Mouse (Mus musculus): ENCODE results near the gene Maco1. TPM values are rescaled to one million over a fixed set of nuclear protein-coding genes. Genes with fewer than 3 reads are reported as not detected.

Maco1 gene
- polyA plus RNA-seq, 1 experiment from 2014 or later: 19.0 TPM

DNA sequence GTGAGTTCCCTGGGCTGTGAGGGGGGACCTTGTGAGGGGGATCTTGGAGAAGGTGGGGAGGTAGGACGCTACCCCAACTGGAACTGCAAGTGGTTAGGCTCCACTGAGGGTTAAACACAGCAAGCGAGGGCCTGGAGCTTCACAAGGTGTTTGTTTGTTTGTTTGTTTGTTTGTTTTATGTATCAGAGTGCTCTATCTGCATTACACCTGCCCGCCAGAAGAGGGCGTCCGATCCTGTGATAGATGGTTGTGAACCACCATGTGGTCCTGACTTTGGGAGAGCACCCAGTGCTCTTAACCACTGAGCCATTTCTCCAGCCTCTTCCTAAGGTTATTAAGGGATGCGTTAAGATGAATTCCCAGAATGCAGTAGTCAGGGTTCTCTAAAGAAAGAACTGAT is 26.9 kb upstream of the Maco1 start:
- no peak for ATAC-seq
- Histone ChIP-seq H3K4me3 (ENCODE audit: low read depth, low read length) (no peak overlapping the region), H3K27ac (ENCODE audit: low read depth, low read length) (no peak overlapping the region), H3K9me3 (ENCODE audit: control insufficient read depth) (no peaks in the 10 kb centered on the region), H3K36me3 (ENCODE audit: control insufficient read depth, insufficient read depth) (no peaks in the 10 kb centered on the region), H3K4me2 (replicated peaks; ENCODE audit: low read depth) (no peak overlapping the region), H3K4me1 (replicated peaks; ENCODE audit: control insufficient read depth, insufficient read depth, low read length) (0 out of 2 replicates have a peak, but pooled peaks cover 3% of the 10 kb centered on the region), H3K9ac (ENCODE audit: low read depth, low read length) (no peak overlapping the region), H3K27me3 (replicated peaks; ENCODE audit: control insufficient read depth, insufficient read depth, low read length) (no peaks in the 10 kb centered on the region)
- 33% methylated on average over 6 of the region's 6 CpGs for WGBS
- peak; percentile 54 for TF ChIP-seq CTCF (IDR thresholded peaks at IDR 0.05; ENCODE audit: low read depth)

DNA sequence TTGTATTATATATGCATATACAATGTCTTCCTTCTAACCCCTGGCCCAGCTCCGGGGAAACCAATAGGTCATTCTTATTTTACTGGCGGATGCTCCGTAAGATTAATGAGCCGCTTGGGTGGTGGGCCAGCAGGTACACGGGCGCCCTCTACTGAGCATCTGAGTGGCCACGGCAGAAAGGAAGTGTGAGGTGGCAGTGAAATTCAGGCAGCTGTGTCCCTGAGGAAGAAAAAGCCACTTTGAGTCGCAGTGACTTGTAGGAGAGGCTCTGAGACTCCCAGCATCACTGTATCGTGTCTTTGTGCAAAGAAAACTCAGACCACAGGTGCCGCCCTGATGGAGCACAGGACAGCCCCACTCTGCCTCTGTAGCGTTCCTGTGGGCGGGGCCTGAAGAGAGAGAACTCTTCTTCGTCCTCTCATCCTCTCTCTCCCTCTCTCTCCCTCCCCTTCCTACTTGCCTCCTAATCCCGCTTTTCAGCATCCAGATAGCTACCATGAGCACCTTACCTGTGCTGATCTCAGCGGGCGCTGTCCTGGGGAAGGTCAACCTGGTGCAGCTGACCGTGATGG is 26.4 kb upstream of the Maco1 start:
- Histone ChIP-seq H3K4me2 (replicated peaks; ENCODE audit: low read depth) (peak overlapping the region; percentile 58), H3K4me3 (ENCODE audit: low read depth, low read length) (peak overlapping the region; percentile 21; the same call in 1 of the 2 replicates), H3K9me3 (ENCODE audit: control insufficient read depth) (no peaks in the 10 kb centered on the region), H3K4me1 (replicated peaks; ENCODE audit: control insufficient read depth, insufficient read depth, low read length) (0 out of 2 replicates have a peak, but pooled peaks cover 3% of the 10 kb centered on the region), H3K27ac (ENCODE audit: low read depth, low read length) (no peak overlapping the region), H3K9ac (ENCODE audit: low read depth, low read length) (no peak overlapping the region), H3K36me3 (ENCODE audit: control insufficient read depth, insufficient read depth) (no peaks in the 10 kb centered on the region), H3K27me3 (replicated peaks; ENCODE audit: control insufficient read depth, insufficient read depth, low read length) (no peaks in the 10 kb centered on the region)
- TF ChIP-seq CTCF (IDR thresholded peaks at IDR 0.05; ENCODE audit: low read depth): peak; percentile 88
- no peak for ATAC-seq
- WGBS: 4% methylated on average over 17 of the region's 17 CpGs

DNA sequence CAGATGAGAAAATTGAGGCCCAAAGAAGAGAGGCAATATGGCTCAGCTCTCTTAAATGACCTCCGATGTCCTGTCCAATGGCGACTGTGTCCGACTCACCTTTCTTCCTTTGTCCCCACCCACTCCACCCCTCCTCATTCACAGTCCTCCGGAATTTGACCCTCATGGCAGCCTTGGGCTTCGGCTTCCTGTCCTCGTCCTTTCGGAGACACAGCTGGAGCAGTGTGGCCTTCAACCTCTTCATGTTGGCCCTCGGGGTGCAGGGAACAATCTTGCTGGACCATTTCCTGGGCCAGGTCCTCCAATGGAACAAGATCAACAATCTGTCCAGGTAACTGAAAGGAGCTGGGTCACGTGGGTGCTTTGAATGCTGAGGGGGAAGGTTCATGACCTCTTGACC is 23.0 kb upstream of the Maco1 start:
- H3K9me3 ChIP-seq (ENCODE audit: control insufficient read depth): no peaks in the 10 kb centered on the region
- no peak overlapping the region for H3K9ac ChIP-seq (ENCODE audit: low read depth, low read length)
- H3K4me2 ChIP-seq (replicated peaks; ENCODE audit: low read depth): no peak overlapping the region
- TF ChIP-seq CTCF (IDR thresholded peaks at IDR 0.05; ENCODE audit: low read depth): no peak
- H3K27me3 ChIP-seq (replicated peaks; ENCODE audit: control insufficient read depth, insufficient read depth, low read length): no peaks in the 10 kb centered on the region
- 76% methylated on average over 9 of the region's 9 CpGs for WGBS
- no peak for ATAC-seq
- H3K4me3 ChIP-seq (ENCODE audit: low read depth, low read length): no peak overlapping the region
- 0 out of 2 replicates have a peak, but pooled peaks cover 3% of the 10 kb centered on the region for H3K4me1 ChIP-seq (replicated peaks; ENCODE audit: control insufficient read depth, insufficient read depth, low read length)
- H3K36me3 ChIP-seq (ENCODE audit: control insufficient read depth, insufficient read depth): no peaks in the 10 kb centered on the region
- H3K27ac ChIP-seq (ENCODE audit: low read depth, low read length): no peak overlapping the region

DNA sequence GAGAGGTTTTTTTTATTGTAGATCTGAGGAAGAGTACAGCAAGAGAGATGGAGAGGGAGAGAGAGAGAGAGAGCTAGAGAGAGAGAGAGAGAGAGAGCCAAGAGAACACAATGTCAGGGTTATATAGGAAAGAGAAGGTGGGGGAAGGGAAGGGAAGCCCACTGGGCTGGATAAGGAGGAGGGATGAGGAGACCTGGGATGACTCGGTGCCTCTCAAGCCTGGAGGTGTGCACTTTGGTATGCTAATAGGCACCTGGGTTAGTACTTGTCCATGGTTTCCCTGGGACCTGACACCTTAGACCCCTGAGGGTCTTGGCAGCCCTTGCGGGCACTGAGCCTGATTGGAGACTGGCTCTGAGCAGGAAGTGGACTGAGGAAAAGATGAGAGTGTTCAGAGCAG is 18.8 kb upstream of the Maco1 start:
- H3K4me1 ChIP-seq (replicated peaks; ENCODE audit: control insufficient read depth, insufficient read depth, low read length): no peaks in the 10 kb centered on the region
- WGBS: 51% methylated on average over 2 of the region's 2 CpGs
- no peak overlapping the region for H3K4me2 ChIP-seq (replicated peaks; ENCODE audit: low read depth)
- H3K36me3 ChIP-seq (ENCODE audit: control insufficient read depth, insufficient read depth): no peaks in the 10 kb centered on the region
- no peak overlapping the region for H3K9ac ChIP-seq (ENCODE audit: low read depth, low read length)
- H3K27ac ChIP-seq (ENCODE audit: low read depth, low read length): no peak overlapping the region
- TF ChIP-seq CTCF (IDR thresholded peaks at IDR 0.05; ENCODE audit: low read depth): no peak
- H3K4me3 ChIP-seq (ENCODE audit: low read depth, low read length): no peak overlapping the region
- ATAC-seq: no peak
- H3K27me3 ChIP-seq (replicated peaks; ENCODE audit: control insufficient read depth, insufficient read depth, low read length): 0 out of 2 replicates have a peak, but pooled peaks cover 10% of the 10 kb centered on the region
- no peaks in the 10 kb centered on the region for H3K9me3 ChIP-seq (ENCODE audit: control insufficient read depth)

DNA sequence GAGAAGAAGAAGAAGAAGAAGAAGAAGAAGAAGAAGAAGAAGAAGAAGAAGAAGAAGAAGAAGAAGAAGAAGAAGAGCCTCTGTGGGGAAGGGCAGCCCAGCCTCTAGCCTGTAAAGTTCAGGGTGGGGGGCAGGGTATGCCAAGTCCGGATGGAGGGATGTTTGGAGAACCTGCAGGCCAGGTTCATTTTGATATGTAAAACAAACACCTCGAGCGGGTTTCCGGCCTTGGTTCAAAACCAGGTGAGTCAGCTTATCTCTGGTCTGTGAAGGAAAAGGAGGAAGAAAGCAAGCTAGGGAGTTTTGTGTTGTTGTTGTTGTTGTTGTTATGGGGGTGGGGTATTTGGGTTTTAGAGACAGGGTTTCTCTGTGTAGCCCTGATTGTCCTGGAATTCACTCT is 18.3 kb upstream of the Maco1 start:
- no peak for ATAC-seq
- H3K4me3 ChIP-seq (ENCODE audit: low read depth, low read length): no peak overlapping the region
- H3K27me3 ChIP-seq (replicated peaks; ENCODE audit: control insufficient read depth, insufficient read depth, low read length): 0 out of 2 replicates have a peak, but pooled peaks cover 10% of the 10 kb centered on the region
- no peaks in the 10 kb centered on the region for H3K4me1 ChIP-seq (replicated peaks; ENCODE audit: control insufficient read depth, insufficient read depth, low read length)
- H3K9ac ChIP-seq (ENCODE audit: low read depth, low read length): no peak overlapping the region
- H3K36me3 ChIP-seq (ENCODE audit: control insufficient read depth, insufficient read depth): no peaks in the 10 kb centered on the region
- no peak for TF ChIP-seq CTCF (IDR thresholded peaks at IDR 0.05; ENCODE audit: low read depth)
- no peak overlapping the region for H3K4me2 ChIP-seq (replicated peaks; ENCODE audit: low read depth)
- WGBS: 23% methylated on average over 4 of the region's 4 CpGs
- no peaks in the 10 kb centered on the region for H3K9me3 ChIP-seq (ENCODE audit: control insufficient read depth)
- no peak overlapping the region for H3K27ac ChIP-seq (ENCODE audit: low read depth, low read length)

DNA sequence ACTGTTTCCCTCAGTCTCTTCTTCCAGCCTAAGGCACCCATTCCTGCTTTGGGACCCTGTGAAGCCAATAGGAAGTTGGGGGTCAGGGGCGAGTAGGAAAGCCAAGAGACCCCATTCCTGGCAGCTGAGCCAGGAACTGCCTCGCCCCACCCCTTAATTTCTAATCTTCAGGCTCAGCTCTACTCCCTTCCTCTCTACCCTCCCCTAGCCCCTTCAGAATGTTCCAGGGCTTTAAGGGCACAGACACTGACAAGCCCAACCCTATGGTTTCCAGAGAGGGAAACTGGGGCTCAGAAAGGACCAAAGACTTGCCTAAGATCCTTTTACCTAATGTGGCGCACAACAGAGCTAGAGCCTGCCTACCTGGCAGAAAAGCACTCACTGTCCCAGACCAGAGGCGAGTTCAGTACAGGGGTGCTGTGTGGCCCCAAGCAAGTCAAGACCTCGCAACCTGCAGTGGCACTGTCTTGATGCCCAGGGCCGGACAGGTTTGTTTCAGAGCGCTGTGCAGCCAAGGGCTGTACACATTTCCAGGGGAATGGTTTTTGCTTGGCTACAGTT is 16.8 kb upstream of the Maco1 start:
- no peak for ATAC-seq
- no peak overlapping the region for H3K27ac ChIP-seq (ENCODE audit: low read depth, low read length)
- H3K27me3 ChIP-seq (replicated peaks; ENCODE audit: control insufficient read depth, insufficient read depth, low read length): 0 out of 2 replicates have a peak, but pooled peaks cover 10% of the 10 kb centered on the region
- H3K4me2 ChIP-seq (replicated peaks; ENCODE audit: low read depth): peak overlapping the region; percentile 48
- H3K9me3 ChIP-seq (ENCODE audit: control insufficient read depth): no peaks in the 10 kb centered on the region
- no peak overlapping the region for H3K9ac ChIP-seq (ENCODE audit: low read depth, low read length)
- no peak for TF ChIP-seq CTCF (IDR thresholded peaks at IDR 0.05; ENCODE audit: low read depth)
- no peak overlapping the region for H3K4me3 ChIP-seq (ENCODE audit: low read depth, low read length)
- 55% methylated on average over 7 of the region's 7 CpGs for WGBS
- H3K36me3 ChIP-seq (ENCODE audit: control insufficient read depth, insufficient read depth): no peaks in the 10 kb centered on the region
- no peaks in the 10 kb centered on the region for H3K4me1 ChIP-seq (replicated peaks; ENCODE audit: control insufficient read depth, insufficient read depth, low read length)
